Mouse (Mus musculus) lung, adult 10 weeks (tissue): Measurements from ENCODE around the gene Prom1. TPM values are rescaled to one million over a fixed set of nuclear protein-coding genes. Genes with fewer than 3 reads are reported as not detected.

ENCODE experiments used
- polyA plus RNA-seq: library from polyadenylated mRNA; stranded (reverse); fragments of 350-450 nt; fragmentation: Illumina TruSeq; extraction: RNeasy Lipid Tissue Mini Kit (QIAGEN cat#74804); gene quantifications from one replicate; pipeline ENCODE4 v1.2.3, GENCODE M21; 2014; ENCODE audit warnings: low read depth, low replicate concordance; ENCODE audit not compliant: insufficient read depth

Prom1 gene
- 14.2 TPM for polyA plus RNA-seq

GRCm38 (mm10) chr5:44101231-44102110, at the start of gene Prom1:
TSS of gene Prom1 (minus strand) at chr5:44102032.

DNA sequence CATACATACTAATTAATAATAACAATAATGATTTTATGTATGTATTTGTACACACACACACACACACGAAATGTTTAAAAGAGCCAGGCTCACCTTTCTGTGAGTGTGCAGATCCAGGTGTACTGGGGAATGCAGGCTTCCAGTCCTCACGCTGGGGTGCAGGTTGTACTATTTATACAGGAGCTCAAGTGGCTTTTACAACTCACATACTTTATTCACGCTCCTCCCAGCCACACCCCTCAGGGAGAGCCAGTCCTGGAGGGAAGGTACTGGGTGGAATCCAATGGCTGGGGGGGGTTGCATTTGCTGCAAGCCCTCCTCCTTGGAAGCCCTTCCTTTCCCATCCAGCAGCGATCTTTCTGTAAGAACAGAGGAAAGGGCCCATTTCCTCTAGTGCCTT, 120.2 kb downstream of the Prom1 start, which contains the start of gene Fgfbp1:
Gene Fgfbp1 (minus strand): TSS at position 160 of the 400 bp plus-strand sequence.

Other genes starting within 250 kb of the Prom1 start
- gene Cd38, start 233.5 kb downstream of the Prom1 start, polyA plus RNA-seq = 17.7 TPM
- gene Gm7879, start 188.9 kb downstream of the Prom1 start, polyA plus RNA-seq = not detected
- gene Fgfbp1, start 120.3 kb downstream of the Prom1 start, polyA plus RNA-seq = 25.5 TPM
- 22.5 TPM for gene Tapt1, start 124.6 kb upstream of the Prom1 start, polyA plus RNA-seq